Mouse (Mus musculus) megakaryocyte, embryonic 14.5 days (primary cell): ENCODE results near the gene Arhgef25. TPM values are rescaled to one million over a fixed set of nuclear protein-coding genes. Genes with fewer than 3 reads are reported as not detected.

Experiments
- H3K27me3 ChIP-seq: replicated peaks from 2 replicates; pipeline ENCODE3; 2012; ENCODE audit warnings: inconsistent platforms
- H3K36me3 ChIP-seq: replicated peaks from 2 replicates; pipeline ENCODE3; 2012; ENCODE audit warnings: low read length, inconsistent platforms, mixed read lengths
- H3K4me1 ChIP-seq: 2 replicates; pipeline ENCODE4 v1.6.1; 2012; ENCODE audit warnings: inconsistent platforms
- H3K4me3 ChIP-seq: replicated peaks from 2 replicates; pipeline ENCODE3; 2012; ENCODE audit warnings: moderate library complexity, mild to moderate bottlenecking, inconsistent platforms
- H3K9me3 ChIP-seq: 2 replicates; pipeline ENCODE4 v1.6.1; 2012; ENCODE audit warnings: inconsistent platforms
- FLI1 ChIP-seq: IDR thresholded peaks from 2 replicates; pipeline ENCODE4 v1.6.1; 2012; ENCODE audit warnings: low read length, inconsistent platforms, mixed read lengths
- GATA1 ChIP-seq: IDR thresholded peaks from 3 replicates; pipeline ENCODE4 v1.6.1; 2012; ENCODE audit warnings: mixed read lengths, low read length, inconsistent platforms, borderline replicate concordance
- polyA plus RNA-seq: library from polyadenylated mRNA; stranded (reverse); fragments of >175 nt; gene quantifications from 2 replicates; pipeline ENCODE4 v1.2.3, GENCODE M21; 2012; ENCODE audit warnings: low replicate concordance; ENCODE audit not compliant: insufficient read depth

Arhgef25 gene
- polyA plus RNA-seq, 1 experiment: not detected

DNA sequence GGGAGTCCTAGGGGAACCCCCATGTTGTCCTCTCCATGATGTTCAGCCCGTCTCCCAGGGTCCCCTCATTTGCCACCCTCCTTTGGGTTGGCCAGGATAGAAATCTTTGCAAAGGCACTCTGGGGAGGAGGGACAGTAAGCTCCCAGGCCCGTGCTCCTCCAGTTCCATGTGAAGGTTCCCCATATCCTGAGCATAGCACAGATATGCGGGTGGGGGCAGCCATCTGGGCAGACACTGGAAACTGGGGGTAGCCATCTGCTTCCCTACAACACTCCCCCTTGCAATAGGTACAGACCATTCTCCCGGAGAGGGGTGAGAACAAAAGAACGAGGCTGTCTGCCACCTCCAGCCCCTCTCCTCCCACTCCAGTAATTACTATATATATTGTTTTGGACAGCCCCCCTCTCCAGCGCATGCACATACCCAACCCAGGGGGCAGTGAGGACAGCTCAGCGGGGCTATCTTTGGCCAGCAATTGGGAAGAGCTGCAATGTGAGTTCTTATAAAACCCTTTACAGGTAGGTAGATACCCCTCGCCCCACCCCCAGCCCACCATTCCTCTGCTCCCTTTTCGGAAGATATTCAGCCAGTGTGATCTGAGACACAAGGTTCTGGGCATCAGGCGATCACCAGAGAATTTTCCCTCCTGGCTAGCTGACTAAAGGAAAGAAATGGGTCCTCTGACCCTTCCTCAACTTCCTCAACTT is 2.4 kb downstream of the Arhgef25 start:
- no peak overlapping the region for H3K4me3 ChIP-seq
- peaks cover 81% of the 10 kb centered on the region for H3K27me3 ChIP-seq
- TF ChIP-seq GATA1: no peak
- no peak for TF ChIP-seq FLI1
- H3K4me1 ChIP-seq: peaks cover 34% of the 10 kb centered on the region
- H3K36me3 ChIP-seq: peaks cover 16% of the 10 kb centered on the region
- peaks cover 11% of the 10 kb centered on the region for H3K9me3 ChIP-seq

DNA sequence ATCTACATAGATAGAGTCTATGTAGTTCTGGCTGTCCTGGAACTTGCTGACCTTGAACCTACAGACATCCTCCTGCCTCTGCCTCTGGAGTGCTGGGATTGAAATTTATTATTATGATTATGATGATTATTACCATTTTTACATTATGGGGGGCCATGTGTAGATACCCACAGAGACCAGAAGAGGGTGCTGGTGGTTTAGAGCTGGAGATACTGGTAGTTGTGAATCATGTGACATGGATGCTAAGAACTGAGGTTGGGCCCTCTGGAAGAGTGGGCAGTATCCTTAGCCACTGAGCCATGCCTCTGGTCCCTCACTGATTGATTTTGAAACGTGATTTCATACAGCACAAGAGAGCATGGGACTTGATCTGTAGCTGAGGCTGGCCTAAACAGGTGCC is 3.4 kb downstream of the Arhgef25 start:
- peaks cover 89% of the 10 kb centered on the region for H3K27me3 ChIP-seq
- H3K36me3 ChIP-seq: peaks cover 11% of the 10 kb centered on the region
- H3K4me1 ChIP-seq: peaks cover 32% of the 10 kb centered on the region
- no peak for TF ChIP-seq GATA1
- TF ChIP-seq FLI1: no peak
- H3K9me3 ChIP-seq: peaks cover 11% of the 10 kb centered on the region
- no peak overlapping the region for H3K4me3 ChIP-seq

DNA sequence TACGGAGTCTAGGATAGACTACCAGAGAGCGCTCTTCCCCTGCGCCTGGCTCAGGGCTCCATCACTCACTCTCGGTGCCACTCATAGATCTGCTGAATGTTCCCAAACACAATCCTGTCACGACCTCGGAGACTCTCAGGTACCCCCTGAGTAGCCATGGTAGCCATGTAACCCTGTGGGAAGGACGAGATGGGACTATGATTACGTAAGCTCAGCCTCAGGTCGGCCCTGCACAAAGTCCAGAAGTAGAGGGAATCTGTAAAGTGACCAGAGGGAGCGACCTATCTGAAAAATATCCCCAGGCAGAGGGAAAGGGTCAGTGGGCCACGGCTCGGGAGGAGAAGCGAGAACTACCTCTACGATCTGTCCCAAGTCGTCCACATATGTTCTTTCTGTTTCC is 4.4 kb downstream of the Arhgef25 start:
- Histone ChIP-seq H3K27me3 (peaks cover 97% of the 10 kb centered on the region), H3K4me1 (peaks cover 36% of the 10 kb centered on the region), H3K36me3 (peaks cover 2% of the 10 kb centered on the region), H3K9me3 (peaks cover 11% of the 10 kb centered on the region), H3K4me3 (no peak overlapping the region)
- TF ChIP-seq GATA1: no peak
- no peak for TF ChIP-seq FLI1

GRCm38 (mm10) chr10:127185101-127185500 is 4.8 kb downstream of the Arhgef25 start:
- H3K36me3 ChIP-seq: no peaks in the 10 kb centered on the region
- TF ChIP-seq FLI1 (no peak), GATA1 (no peak)
- peaks cover 40% of the 10 kb centered on the region for H3K4me1 ChIP-seq
- peaks cover 98% of the 10 kb centered on the region for H3K27me3 ChIP-seq
- no peak overlapping the region for H3K4me3 ChIP-seq
- H3K9me3 ChIP-seq: peaks cover 11% of the 10 kb centered on the region

DNA sequence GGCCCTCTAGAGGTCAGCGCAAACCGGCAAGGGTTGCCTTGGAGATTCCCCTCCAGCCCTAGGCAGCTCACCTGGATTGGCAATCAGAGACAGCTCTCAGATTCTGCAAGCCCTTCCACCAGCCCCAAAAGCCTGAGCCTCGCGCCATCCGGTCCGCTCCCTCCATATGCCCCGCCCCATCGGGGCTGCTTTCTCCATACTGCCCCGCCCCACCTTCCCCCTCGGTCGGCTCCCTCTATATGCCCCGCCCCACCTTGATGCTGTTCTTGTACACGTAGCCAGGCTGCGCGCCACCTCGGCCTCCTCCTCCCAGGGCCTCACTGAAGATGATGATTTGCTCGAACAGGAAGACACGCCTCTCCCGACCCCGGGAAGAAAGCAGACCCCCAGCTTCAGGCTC is 6.1 kb downstream of the Arhgef25 start:
- H3K36me3 ChIP-seq: no peaks in the 10 kb centered on the region
- peaks cover 98% of the 10 kb centered on the region for H3K27me3 ChIP-seq
- H3K4me3 ChIP-seq: no peak overlapping the region
- TF ChIP-seq GATA1 (no peak), FLI1 (no peak)
- H3K4me1 ChIP-seq: peaks cover 46% of the 10 kb centered on the region
- H3K9me3 ChIP-seq: peaks cover 11% of the 10 kb centered on the region

- Histone ChIP-seq H3K27me3 (peaks cover 98% of the 10 kb centered on the region), H3K36me3 (no peaks in the 10 kb centered on the region), H3K9me3 (peaks cover 11% of the 10 kb centered on the region), H3K4me3 (no peak overlapping the region), H3K4me1 (peaks cover 49% of the 10 kb centered on the region)
- TF ChIP-seq FLI1 (no peak), GATA1 (no peak)
Observed at GRCm38 (mm10) chr10:127182624-127183023, 7.3 kb downstream of the Arhgef25 start.

DNA sequence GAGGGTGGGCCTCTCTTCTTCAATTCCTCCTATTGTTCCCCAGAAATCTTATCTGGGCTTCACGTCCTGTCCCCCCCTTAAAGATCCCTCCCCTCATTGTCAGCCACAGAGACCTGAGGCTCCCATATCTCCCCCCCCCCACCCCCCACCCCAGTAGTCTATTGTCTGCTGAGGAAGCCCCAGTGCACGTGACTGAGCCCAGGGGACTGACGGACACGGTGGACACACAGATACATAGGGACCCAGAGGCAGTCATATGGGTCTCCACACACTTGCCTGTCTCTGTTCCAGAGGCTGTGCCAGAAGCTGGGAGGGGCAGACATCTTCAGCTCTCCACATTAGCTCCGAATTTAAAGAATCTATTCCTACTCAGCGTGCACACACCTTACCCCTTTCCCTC is 8.3 kb downstream of the Arhgef25 start:
- peaks cover 2% of the 10 kb centered on the region for H3K9me3 ChIP-seq
- peaks cover 96% of the 10 kb centered on the region for H3K27me3 ChIP-seq
- peaks cover 60% of the 10 kb centered on the region for H3K4me1 ChIP-seq
- TF ChIP-seq FLI1: no peak
- H3K4me3 ChIP-seq: no peak overlapping the region
- no peaks in the 10 kb centered on the region for H3K36me3 ChIP-seq

DNA sequence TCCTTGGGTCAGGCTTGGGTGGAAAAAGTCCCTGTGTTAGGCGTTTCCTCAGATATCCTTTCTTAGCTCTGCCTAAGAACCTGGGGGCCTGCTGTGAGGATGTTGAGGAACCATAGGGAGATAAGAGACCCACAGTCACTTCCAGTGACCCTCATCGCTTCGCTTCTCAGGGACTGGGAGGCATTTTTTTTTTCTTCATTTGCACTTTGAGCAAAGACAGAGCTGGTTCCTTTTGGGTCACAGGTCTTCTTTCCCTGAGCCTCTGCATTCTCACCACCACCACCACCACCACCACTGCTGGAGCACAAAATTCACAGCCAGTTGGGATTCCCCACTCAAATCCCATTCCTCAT is 9.2 kb downstream of the Arhgef25 start:
- H3K9me3 ChIP-seq: no peaks in the 10 kb centered on the region
- H3K36me3 ChIP-seq: no peaks in the 10 kb centered on the region
- peaks cover 67% of the 10 kb centered on the region for H3K4me1 ChIP-seq
- no peak overlapping the region for H3K4me3 ChIP-seq
- TF ChIP-seq GATA1 (no peak), FLI1 (no peak)
- H3K27me3 ChIP-seq: peaks cover 97% of the 10 kb centered on the region

GRCm38 (mm10) chr10:127179871-127180694 is 9.8 kb downstream of the Arhgef25 start, which contains the start of gene Slc26a10:
Gene Slc26a10, minus strand, starts transcription at chr10:127180645.
- no peaks in the 10 kb centered on the region for H3K9me3 ChIP-seq
- H3K4me3 ChIP-seq: peak within 1 kb of the TSS; percentile 80
- H3K36me3 ChIP-seq: no peaks in the 10 kb centered on the region
- TF ChIP-seq GATA1: no peak
- no peak for TF ChIP-seq FLI1
- peaks cover 67% of the 10 kb centered on the region for H3K4me1 ChIP-seq
- peaks cover 93% of the 10 kb centered on the region for H3K27me3 ChIP-seq

- H3K9me3 ChIP-seq: no peaks in the 10 kb centered on the region
- H3K27me3 ChIP-seq: peaks cover 86% of the 10 kb centered on the region
- peak overlapping the region; percentile 92 for H3K4me3 ChIP-seq
- H3K4me1 ChIP-seq: peaks cover 60% of the 10 kb centered on the region
- peaks cover 6% of the 10 kb centered on the region for H3K36me3 ChIP-seq
- TF ChIP-seq GATA1: no peak
- TF ChIP-seq FLI1: no peak
Observed at GRCm38 (mm10) chr10:127178286-127179027, 11.4 kb downstream of the Arhgef25 start.
